Mouse (Mus musculus) heart, postnatal 25 days (tissue): ENCODE results near the gene Gm3573. TPM values are rescaled to one million over a fixed set of nuclear protein-coding genes. Genes with fewer than 3 reads are reported as not detected.
A peak's percentile ranks its signal among the peaks of the same experiment; 100 is the strongest.
"Not testable (repeated sequence)": the region's sequence is repeated elsewhere in the genome, so short reads cannot be mapped to it uniquely, and the experiment has no call there.

Experiments used
- DNase-seq: peaks from one replicate; pipeline ENCODE4 v3.0.0; 2022; ENCODE audit warnings: low spot score
- intact Hi-C: fragments of 180-260 bp; cut with DNase I; formaldehyde crosslinking; loops from one replicate; pipeline ENCODE4 v1.15.1; 2025
- total RNA-seq, 2 experiments: library from RNA; stranded (reverse); gene quantifications; 2 replicates each; pipeline ENCODE4 v1.2.3; 2021

The Gm3573 gene
- not detected for total RNA-seq

GRCm38 (mm10) chr14:42190691-42191090 is at the start of gene Gm3573:
Gene Gm3573 (minus strand): TSS chr14:42190791.
- DNase-seq, intact Hi-C loops: not testable (repeated sequence)

GRCm38 (mm10) chr14:42216766-42217537 is 26.4 kb upstream of the Gm3573 start:
- DNase-seq, intact Hi-C loops: not testable (repeated sequence)

- DNase-seq, result peak; percentile 1
- intact Hi-C loops, result not testable (repeated sequence)
Observed at GRCm38 (mm10) chr14:42183936-42184335, 6.7 kb downstream of the Gm3573 start.

GRCm38 (mm10) chr14:42162522-42162921 is 28.1 kb downstream of the Gm3573 start, which contains the start of gene Gm17027:
Gene Gm17027 (minus strand): TSS chr14:42162622.
- intact Hi-C loops, DNase-seq: not testable (repeated sequence)

Other genes with a start within 250 kb of the Gm3573 start
- not detected for gene 1700024B05Rik, start 246.8 kb downstream of the Gm3573 start, total RNA-seq
- gene Gm6401, start 222.9 kb downstream of the Gm3573 start, total RNA-seq, result not detected
- not detected for gene Gm3543, start 207.5 kb downstream of the Gm3573 start, total RNA-seq
- gene Gm7951, start 73.4 kb downstream of the Gm3573 start, total RNA-seq, result not detected
- not detected for gene Gm17027, start 28.2 kb downstream of the Gm3573 start, total RNA-seq
- not detected for gene Gm17026, start 69.3 kb upstream of the Gm3573 start, total RNA-seq
- gene Gm9611, start 106.6 kb upstream of the Gm3573 start, total RNA-seq, result not detected
- gene Gm7995, start 119.4 kb upstream of the Gm3573 start, total RNA-seq, result not detected
- not detected for gene Gm8005, start 248.9 kb upstream of the Gm3573 start, total RNA-seq